Mouse (Mus musculus) liver, postnatal 0 days (tissue): ENCODE measurements around the gene Papln.

Experiments used
- CTCF ChIP-seq: sonication (generic); IDR thresholded peaks from 2 replicates; pipeline ENCODE4 v1.5.1; 2016; ENCODE audit warnings: antibody characterized with exemption, low read depth
- EP300 ChIP-seq: IDR thresholded peaks from 2 replicates; pipeline ENCODE4 v1.6.1; 2016; ENCODE audit warnings: antibody characterized with exemption, low read depth, mild to moderate bottlenecking

DNA sequence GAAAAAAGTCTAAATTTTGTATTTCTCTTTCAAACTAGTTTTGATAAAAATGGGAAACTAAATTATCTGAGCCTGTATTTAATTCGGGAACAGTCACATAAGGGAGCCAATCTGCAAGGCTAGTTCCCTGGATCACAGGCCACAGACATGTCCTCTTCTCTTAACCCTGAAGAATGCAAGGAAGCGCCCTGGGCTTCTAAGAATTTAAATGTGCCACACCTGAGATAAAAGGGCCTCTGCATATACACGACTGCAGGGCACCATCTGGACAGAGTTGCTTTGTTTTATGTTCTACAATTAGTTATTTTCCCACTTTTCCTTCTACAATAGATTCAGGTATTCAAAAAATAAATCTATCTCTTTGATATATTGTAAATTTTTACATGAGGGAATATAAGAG is 67.0 kb downstream of the Papln start:
- TF ChIP-seq CTCF (no peak), EP300 (no peak)
